Mouse (Mus musculus) left cerebral cortex, adult 18-20 months (tissue): Measurements from ENCODE around the gene Xylt1. TPM values are rescaled to one million over a fixed set of nuclear protein-coding genes. Genes with fewer than 3 reads are reported as not detected.

Source experiments
- DNase-seq, 2 experiments: peaks; one replicate each; pipeline ENCODE4 v3.0.0; 2021 to 2022; ENCODE audit warnings: low spot score in 2 of 2, mixed read lengths in 1 of 2
- total RNA-seq, 2 experiments: library from RNA; stranded (reverse); gene quantifications; 2 replicates each; pipeline ENCODE4 v1.2.3; 2021

Gene Xylt1
- total RNA-seq, 2 experiments from 2014 or later = 45.7 to 48.9 TPM

DNA sequence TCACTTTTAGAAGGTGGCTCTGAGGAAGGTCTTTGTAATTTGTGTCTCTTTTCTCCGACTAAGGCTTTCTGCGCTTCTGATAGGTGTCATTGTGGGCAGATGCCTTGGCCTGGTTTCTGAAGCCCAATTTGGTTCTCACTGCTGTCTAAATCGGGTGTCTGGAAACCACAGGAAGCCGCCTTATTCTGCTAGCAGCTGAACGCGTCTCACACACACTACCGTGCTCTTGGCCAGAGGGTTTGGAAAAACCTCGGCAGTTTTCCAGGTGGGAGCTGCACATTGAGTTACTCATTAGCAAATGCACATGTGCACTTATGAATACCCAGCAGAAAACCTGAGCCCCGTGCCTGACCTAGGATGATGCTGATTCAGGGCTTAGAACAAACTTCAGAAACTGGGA lies 52.9 kb downstream of the Xylt1 start:
- peak; percentile 60 to 65 for DNase-seq

GRCm38 (mm10) chr7:117435091-117435490 lies 54.3 kb downstream of the Xylt1 start:
- DNase-seq = no peak

- DNase-seq = peak; percentile 20 to 37
Observed at GRCm38 (mm10) chr7:117435730-117436441, 55.1 kb downstream of the Xylt1 start.

DNA sequence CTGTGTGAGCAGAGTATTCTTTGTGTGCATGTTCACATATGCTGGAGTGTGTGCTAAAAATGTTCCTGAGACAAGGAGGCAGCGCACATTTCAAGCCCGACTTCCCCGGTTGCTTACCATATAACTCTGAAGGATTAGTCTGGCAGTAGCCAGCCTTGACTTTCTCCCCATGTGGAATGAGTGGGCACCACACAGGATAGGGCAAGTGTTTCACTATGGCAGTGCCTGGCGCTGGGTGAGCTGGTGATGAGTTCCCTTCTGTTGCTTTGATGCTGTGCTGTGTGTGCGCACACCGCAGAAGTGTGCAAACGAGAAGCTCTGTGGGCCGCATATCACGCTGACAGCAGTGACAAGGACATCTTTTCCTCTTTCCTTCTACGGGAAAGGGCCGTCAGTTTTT lies 56.1 kb downstream of the Xylt1 start:
- peak; percentile 25 to 49 for DNase-seq

- peak; percentile 56 to 70 for DNase-seq
Observed at GRCm38 (mm10) chr7:117440994-117441393, 60.2 kb downstream of the Xylt1 start.

GRCm38 (mm10) chr7:117442639-117443038 lies 61.9 kb downstream of the Xylt1 start:
- DNase-seq = no peak

DNA sequence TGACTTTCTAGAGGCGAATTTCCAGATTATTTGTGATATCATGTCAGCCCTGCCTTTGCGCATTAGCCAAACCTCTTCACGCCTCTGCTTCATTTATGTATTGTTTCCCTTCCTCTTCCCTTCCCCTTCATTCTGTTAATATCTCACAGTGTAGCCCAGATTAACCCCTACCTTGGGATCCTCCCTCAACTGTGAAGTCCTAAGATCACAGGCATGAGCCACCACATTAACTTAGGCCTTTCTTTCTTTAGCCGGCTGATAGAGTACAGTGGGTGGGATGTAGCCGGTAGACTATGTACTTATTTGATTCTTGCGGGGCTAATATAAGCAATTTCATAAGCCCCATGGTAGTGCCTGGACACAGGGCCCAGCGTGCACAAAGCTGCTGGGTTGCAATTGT lies 62.4 kb downstream of the Xylt1 start:
- DNase-seq = no peak

- DNase-seq = no peak
Observed at GRCm38 (mm10) chr7:117445471-117445870, 64.7 kb downstream of the Xylt1 start.

DNA sequence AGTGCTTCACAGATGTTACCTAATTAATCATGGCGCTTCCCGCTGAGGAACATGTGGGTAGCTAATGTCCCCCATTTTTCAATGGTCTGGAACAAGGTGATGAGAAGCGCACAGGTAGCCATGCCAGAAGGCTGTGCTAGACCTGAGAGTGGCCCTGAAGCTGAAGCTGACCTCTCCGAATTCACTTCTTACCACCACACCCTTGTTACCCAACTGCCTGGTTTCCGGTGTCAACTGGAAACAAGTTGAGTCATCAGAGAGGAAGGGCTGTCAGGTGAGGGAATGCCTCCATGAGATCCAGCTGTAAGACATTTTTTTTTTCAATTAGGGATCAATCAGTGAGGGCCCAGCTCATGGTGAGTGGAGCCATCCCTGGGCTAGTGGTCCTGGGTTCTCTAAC lies 68.8 kb downstream of the Xylt1 start:
- no peak for DNase-seq

DNA sequence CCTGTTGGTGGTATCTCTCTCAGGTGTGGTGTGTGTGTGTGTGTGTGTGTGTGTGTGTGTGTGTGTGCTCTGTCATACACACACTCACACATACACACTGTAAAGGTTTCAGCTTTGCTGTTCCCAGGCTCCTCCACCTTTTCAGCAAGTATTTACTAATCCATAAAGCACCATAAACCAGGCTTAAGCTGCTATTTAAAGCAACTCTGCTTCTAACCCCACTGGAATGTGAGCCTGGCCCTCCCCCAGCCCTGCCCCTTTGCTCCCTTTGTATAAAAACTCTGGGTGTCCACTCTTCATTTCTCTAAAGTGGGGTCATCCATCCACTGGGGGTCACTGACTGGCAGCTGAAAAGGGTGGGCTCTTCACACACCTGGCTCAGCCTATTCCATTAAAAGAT lies 70.4 kb downstream of the Xylt1 start:
- DNase-seq = no peak

DNA sequence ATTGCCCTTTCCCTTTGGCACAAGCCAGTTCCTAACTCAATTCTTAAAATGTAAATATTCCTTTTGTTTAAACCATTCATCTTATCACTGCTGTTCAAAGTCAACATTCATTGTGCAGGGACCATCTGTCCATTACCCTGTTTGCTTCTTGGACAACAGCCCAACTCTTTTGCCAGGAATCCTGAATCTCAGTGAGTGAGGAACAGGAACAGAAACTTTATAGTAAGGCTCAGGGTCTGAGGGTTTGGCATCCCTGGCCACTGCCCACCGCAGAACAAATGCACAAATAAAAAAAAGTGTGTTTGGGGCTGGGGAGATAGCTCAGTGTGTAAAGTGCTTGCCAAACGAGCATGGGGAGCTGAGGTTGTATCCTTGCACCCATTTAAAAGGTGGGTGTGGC lies 71.5 kb downstream of the Xylt1 start:
- DNase-seq = no peak

- no peak for DNase-seq
Observed at GRCm38 (mm10) chr7:117454789-117455548, 74.2 kb downstream of the Xylt1 start.

DNA sequence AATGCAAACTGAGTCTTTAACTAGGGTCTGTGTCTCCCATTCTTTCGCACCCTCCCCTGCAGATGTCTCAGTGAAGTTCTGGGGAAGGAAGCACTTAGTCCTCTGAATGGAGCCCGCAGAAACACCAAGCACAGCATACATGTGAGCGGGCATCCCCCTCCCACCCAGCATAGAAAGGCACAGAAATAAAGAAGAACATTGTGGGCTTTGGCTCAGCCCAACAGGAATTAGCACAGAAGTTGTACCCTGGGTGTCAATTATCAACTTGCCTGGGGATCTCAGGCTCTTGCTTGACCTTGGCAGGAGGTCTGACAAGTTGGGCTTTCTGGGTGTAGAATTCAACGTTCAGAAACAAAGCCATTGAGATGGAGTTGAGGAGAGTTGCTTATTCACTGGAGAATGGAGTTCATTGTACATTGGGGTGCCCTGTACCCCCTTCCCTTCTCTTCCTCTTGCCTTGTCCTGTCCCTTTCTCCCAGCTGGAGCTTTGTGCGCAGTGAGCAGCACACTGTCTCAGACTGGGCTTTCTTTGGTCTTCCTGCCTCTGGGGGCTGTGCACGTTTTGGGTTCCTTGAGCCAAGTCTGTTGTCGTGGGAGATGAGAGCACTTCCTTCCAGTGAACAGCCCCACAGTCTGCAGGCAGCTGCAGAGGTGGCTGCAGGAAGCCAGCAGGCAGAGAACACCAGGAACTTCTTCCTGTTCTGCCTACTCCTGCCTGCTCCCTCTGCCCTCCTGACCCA lies 81.6 kb downstream of the Xylt1 start:
- peak; percentile 36 to 63 for DNase-seq

DNA sequence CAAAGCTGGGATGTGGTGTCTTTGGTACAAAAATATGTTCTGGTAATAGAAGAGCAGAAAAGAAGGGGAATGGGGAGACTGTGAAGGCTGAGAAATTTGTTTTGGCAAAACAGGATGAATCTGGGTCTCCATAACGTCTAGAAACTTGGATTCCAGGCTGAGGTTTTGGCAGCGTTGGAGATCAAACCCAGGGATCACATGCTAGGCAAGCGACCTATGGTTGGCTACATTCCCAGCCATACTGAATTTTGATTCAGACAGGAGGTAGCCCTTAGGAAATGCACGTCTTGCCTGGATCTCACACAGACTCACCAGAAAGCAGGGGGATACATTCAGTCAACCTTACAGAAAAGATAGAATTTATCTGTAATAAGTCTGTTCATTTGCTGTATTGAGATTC lies 84.2 kb downstream of the Xylt1 start:
- no peak for DNase-seq

- DNase-seq = no peak
Observed at GRCm38 (mm10) chr7:117466006-117466780, 85.4 kb downstream of the Xylt1 start.

DNA sequence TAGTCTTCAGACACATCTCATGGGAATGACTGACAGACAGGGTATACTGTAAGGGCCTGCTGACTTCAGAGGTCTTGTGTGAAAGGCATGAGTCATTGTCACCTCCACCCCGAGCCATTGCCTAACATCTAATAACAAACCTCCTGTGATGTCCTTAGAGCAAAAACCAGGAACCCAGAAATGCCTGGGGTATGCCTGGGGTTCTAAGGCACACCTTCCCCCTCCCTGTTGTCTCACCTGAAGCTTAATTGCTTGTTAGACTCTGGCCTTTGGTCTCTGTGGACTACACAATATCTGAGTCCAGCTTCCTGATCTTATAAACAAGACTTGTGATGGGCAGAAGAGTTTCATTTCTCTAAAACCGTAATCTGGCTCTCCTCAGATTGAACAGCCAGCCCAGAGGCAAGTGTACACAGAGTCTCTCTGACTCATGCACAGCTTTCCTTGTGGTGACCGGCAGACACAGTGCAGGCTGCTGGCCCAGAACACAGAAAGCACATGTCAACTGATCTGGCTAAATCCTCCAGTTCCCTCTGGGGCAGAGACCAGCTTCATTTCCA lies 89.5 kb downstream of the Xylt1 start:
- no peak for DNase-seq

DNA sequence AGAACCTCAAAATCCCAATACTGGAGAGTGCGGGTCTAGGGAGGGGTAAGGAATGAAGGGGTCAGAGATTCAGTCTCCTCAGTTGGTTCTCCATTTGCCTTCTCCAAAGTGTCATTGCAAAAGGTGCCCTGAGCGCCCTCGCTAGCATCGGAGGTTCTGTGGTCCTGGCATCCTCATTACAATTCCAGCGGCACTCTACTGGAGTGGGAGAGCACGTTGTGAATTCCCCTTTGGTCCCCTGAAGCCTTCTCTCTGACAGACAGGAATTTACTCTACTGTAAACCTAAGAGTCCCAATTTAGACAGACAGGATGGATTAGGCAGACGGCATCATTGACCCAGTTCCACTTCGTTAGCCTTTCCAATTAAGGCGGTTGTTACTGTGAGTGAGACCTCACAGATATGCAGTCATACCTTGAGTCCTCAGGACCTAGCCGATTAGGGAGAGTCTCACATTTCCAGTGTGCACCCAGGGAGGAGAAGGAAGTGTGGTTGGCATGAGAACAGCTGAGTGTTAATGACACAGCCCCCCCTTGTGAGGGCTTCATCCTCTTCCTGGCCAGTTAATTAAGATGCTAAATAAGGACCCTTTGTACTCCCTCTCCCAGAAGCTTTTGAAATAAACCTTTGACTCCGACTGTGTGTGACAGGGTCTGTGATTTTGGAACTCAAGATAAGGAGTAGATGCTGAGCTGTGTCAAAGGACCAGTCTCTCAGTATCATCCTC lies 91.4 kb downstream of the Xylt1 start:
- DNase-seq = no peak

- no peak for DNase-seq
Observed at GRCm38 (mm10) chr7:117472781-117473743, 92.3 kb downstream of the Xylt1 start.

GRCm38 (mm10) chr7:117474302-117474701 lies 93.5 kb downstream of the Xylt1 start:
- DNase-seq = no peak
